Mouse (Mus musculus): ENCODE data around the gene Capn8.

- no peak for TF ChIP-seq CTCF (IDR thresholded peaks at IDR 0.05; ENCODE audit: low read depth)
- TF ChIP-seq EP300 (IDR thresholded peaks at IDR 0.05; ENCODE audit: low read depth): no peak
Measured at GRCm38 (mm10) chr1:182633712-182634294, 69.0 kb downstream of the Capn8 start.

All from liver, postnatal 0 days (tissue).